Mouse (Mus musculus) testis, adult 2 months (tissue): ENCODE measurements around the gene Wdpcp. TPM values are rescaled to one million over a fixed set of nuclear protein-coding genes. Genes with fewer than 3 reads are reported as not detected.

Experiments
- H3K27ac ChIP-seq: fragments of 200-500 bp; 2 replicates; pipeline ENCODE4 v1.5.1; 2012; ENCODE audit warnings: low read depth, low read length; ENCODE audit not compliant: control insufficient read depth, insufficient read depth
- H3K27me3 ChIP-seq: fragments of 200-500 bp; 2 replicates; pipeline ENCODE4 v1.6.1; 2012; ENCODE audit warnings: mild to moderate bottlenecking, low read length, moderate library complexity; ENCODE audit not compliant: control insufficient read depth, insufficient read depth
- H3K36me3 ChIP-seq: fragments of 200-500 bp; 2 replicates; pipeline ENCODE4 v1.6.1; 2012; ENCODE audit warnings: mild to moderate bottlenecking, low read length; ENCODE audit not compliant: control insufficient read depth, insufficient read depth
- H3K4me1 ChIP-seq: fragments of 200-500 bp; 2 replicates; pipeline ENCODE4 v1.6.1; 2012; ENCODE audit warnings: low read length; ENCODE audit not compliant: control insufficient read depth, insufficient read depth
- H3K4me3 ChIP-seq: fragments of 200-500 bp; 2 replicates; pipeline ENCODE4 v1.5.1; 2012; ENCODE audit warnings: low read depth, mild to moderate bottlenecking, low read length, moderate library complexity, mixed read lengths; ENCODE audit not compliant: control insufficient read depth
- CTCF ChIP-seq: fragments of 200-500 bp; IDR thresholded peaks from 2 replicates; pipeline ENCODE4 v1.5.1; 2012; ENCODE audit warnings: low read depth, mild to moderate bottlenecking, inconsistent platforms, low read length, moderate library complexity; ENCODE audit not compliant: control insufficient read depth, insufficient read depth, insufficient replicate concordance
- POLR2A ChIP-seq: fragments of 200-500 bp; IDR thresholded peaks from 2 replicates; pipeline ENCODE4 v1.6.1; 2012; ENCODE audit warnings: low read depth, mild to moderate bottlenecking, inconsistent platforms, low read length, moderate library complexity; ENCODE audit not compliant: control insufficient read depth
- polyA plus RNA-seq: library from polyadenylated mRNA; depleted of rRNA; stranded (reverse); fragments of >200 nt; gene quantifications from 2 replicates; pipeline ENCODE4 v1.2.3, GENCODE M21; 2012

Wdpcp gene
- polyA plus RNA-seq, 1 experiment, result 34.0 TPM

DNA sequence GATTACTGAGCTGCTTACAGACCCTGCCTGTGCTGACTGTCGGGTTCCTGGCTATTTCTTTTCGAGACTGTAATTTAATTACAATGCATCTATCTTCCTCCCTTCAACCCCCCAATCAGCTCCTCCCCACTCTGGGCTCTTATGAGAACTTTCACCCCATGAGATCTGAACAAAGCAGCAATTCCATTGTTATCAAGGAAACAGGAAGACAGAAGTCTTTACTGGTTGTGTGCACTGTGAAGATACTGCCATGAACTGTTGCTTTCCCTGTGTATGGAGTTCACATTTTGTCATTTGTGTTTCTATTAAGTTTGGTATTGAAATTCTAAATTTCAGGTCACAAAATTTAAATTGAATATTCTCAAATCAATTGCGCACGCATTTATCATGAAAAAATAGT, 177.5 kb downstream of the Wdpcp start:
- Histone ChIP-seq H3K4me1 (no peaks in the 10 kb centered on the region), H3K27me3 (no peaks in the 10 kb centered on the region), H3K36me3 (no peaks in the 10 kb centered on the region), H3K4me3 (no peak overlapping the region), H3K27ac (no peak overlapping the region)
- no peak for TF ChIP-seq CTCF
- no peak for TF ChIP-seq POLR2A

DNA sequence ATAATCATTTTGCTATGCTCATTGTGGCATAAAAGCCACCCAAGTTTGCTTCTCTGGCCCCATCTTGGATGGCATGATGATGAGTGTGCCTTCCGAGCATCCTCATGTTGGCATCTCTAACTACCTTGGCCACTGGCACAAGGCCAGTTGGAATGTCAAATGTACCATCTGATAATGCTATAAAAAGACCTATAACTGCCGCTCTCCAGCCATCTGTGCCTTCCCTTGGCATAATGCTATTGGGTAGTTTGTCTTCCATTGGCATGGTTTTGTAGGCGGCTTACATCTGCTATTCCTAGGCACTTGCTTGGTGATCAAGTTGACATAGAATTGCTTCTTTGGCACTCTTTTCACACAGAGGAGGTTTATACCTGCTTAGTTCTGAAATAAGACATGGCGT, 191.2 kb downstream of the Wdpcp start:
- TF ChIP-seq CTCF (no peak), POLR2A (no peak)
- Histone ChIP-seq H3K36me3 (no peaks in the 10 kb centered on the region), H3K4me3 (no peak overlapping the region), H3K4me1 (no peaks in the 10 kb centered on the region), H3K27me3 (no peaks in the 10 kb centered on the region), H3K27ac (no peak overlapping the region)

DNA sequence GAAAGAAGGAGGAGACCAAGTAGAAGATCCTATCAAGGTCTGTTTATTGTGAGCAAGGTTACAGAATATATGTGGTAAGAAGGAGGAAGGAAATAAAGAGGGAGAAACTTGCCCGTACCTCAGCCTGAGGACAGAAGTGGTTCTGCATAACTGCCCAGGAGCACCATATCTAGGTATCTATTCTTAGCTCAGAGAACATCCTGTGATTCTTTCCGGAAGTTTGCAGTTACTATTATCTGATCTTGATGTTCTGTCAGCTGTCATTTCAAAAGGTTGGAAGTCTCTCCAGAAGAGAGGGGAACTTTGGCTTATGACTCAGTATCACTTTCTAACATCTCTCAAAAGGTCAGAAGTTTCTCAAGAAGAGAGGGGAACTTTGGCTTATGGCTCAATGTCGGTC, 216.8 kb downstream of the Wdpcp start:
- H3K4me1 ChIP-seq, result no peaks in the 10 kb centered on the region
- H3K4me3 ChIP-seq, result no peak overlapping the region
- H3K27me3 ChIP-seq, result no peaks in the 10 kb centered on the region
- TF ChIP-seq CTCF (no peak), POLR2A (no peak)
- H3K27ac ChIP-seq, result no peak overlapping the region
- no peaks in the 10 kb centered on the region for H3K36me3 ChIP-seq

DNA sequence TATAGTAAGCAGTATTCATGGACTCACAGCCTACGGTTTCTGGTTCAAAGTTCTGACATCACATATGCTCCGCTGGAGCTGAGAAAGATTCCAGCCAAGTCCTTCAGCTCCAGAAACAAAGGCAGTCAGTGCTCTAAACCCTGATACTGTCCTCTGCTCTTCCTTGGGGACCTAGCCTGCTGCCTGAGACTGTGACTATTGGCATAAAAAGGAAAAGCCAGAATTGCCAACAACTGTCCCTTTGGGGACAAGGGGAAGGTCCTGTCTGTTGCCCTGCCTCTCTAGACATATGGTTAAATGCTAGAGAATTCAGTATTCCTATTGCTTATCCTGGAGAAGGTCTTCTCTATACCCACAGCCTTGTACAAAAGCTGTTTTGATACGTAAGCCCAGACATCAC, 252.9 kb downstream of the Wdpcp start:
- no peak for TF ChIP-seq CTCF
- TF ChIP-seq POLR2A, result no peak
- Histone ChIP-seq H3K27ac (no peak overlapping the region), H3K4me1 (no peaks in the 10 kb centered on the region), H3K27me3 (no peaks in the 10 kb centered on the region), H3K4me3 (no peak overlapping the region), H3K36me3 (no peaks in the 10 kb centered on the region)

DNA sequence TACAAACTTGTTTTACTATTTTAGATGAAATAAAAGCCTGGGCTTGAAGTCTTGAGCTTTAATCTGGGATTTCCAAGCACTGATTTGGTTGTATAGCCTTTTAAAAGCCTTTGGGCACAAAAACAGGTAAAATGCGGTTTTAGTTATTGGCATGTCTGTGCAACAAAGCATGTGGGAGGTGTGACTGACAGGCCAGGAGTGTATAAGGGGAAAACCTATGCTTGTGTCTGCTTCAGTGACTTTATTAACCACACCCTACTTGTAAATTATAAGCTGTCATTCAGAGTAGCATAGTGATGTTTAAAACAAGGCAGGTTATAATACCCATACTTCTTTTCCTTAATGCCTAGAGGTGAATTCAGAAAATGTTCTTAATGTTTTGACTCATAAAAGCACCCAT, 254.5 kb downstream of the Wdpcp start:
- Histone ChIP-seq H3K4me3 (no peak overlapping the region), H3K4me1 (no peaks in the 10 kb centered on the region), H3K27me3 (no peaks in the 10 kb centered on the region), H3K27ac (no peak overlapping the region), H3K36me3 (no peaks in the 10 kb centered on the region)
- TF ChIP-seq POLR2A, result no peak
- no peak for TF ChIP-seq CTCF

DNA sequence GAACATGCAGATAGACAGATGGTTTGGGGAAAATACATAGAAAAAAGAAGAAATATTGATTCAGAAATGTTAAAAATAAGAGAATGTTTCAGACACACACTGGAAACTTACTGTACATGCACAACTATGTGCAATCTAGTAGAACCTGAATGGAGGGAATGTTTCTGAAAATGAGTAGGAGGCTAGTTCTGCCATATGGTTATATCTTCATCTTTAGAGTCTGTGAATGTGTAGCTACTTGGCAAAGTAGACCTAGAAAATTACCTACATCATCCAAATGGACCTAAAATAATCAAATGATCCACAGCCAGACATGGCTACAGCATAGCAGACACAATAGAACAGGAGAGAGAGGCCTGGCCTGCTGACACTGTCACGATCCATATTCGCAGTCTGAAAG, 275.0 kb downstream of the Wdpcp start:
- no peak overlapping the region for H3K27ac ChIP-seq
- no peaks in the 10 kb centered on the region for H3K27me3 ChIP-seq
- H3K4me3 ChIP-seq, result no peak overlapping the region
- no peaks in the 10 kb centered on the region for H3K36me3 ChIP-seq
- H3K4me1 ChIP-seq, result no peaks in the 10 kb centered on the region
- no peak for TF ChIP-seq CTCF
- TF ChIP-seq POLR2A, result no peak

DNA sequence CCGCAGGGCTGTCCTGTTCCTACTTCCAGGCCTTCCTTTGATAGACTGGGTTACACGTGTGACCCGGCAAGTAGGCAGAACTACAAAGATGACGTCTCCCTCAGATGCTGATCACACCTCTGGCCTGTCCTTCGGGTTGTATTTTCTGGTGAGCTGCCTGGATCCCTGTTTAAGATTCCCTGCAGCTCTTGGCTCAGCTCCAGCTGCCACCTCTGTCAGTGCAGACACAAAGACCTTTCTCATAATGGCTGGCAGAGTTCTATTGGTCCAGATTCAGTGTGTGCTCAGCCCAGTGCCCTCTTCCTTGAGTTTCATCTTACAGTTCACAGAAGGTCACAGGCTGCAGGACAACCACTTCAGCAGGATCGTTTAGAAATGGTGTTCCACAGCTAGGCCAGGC, 292.0 kb downstream of the Wdpcp start:
- no peak overlapping the region for H3K27ac ChIP-seq
- H3K4me3 ChIP-seq, result no peak overlapping the region
- no peaks in the 10 kb centered on the region for H3K36me3 ChIP-seq
- TF ChIP-seq CTCF (no peak), POLR2A (no peak)
- no peaks in the 10 kb centered on the region for H3K4me1 ChIP-seq
- no peaks in the 10 kb centered on the region for H3K27me3 ChIP-seq

DNA sequence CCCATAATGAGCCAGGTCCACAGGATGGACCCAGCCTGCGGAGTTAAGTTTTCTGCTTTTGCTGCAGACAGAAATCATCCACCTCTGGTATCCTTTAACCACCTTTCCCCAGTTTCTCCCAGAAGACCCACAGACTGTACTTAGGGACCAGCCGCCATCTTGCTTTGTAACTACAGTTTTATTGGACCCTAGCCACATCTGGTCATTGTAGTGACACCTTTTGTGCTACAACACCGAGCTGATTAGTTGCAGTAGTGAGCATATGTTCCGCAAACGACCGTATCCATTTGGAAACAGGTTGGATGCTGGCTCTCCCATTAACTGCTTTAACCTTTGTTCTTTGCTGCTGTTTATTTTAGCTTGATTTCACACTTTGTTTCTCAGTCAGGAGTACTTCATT, 292.5 kb downstream of the Wdpcp start:
- Histone ChIP-seq H3K36me3 (no peaks in the 10 kb centered on the region), H3K4me1 (no peaks in the 10 kb centered on the region), H3K27me3 (no peaks in the 10 kb centered on the region), H3K27ac (no peak overlapping the region), H3K4me3 (no peak overlapping the region)
- TF ChIP-seq POLR2A (no peak), CTCF (no peak)
